Mouse (Mus musculus): ENCODE data around the gene Ttyh3. TPM values are rescaled to one million over a fixed set of nuclear protein-coding genes. Genes with fewer than 3 reads are reported as not detected.

Ttyh3 gene
- total RNA-seq, 2 experiments from 2014 or later = 371 to 388 TPM

GRCm38 (mm10) chr5:140582995-140583731 is 65.7 kb downstream of the Ttyh3 start:
- DNase-seq (ENCODE audit: low spot score in 2 of 2) = no peak

DNA sequence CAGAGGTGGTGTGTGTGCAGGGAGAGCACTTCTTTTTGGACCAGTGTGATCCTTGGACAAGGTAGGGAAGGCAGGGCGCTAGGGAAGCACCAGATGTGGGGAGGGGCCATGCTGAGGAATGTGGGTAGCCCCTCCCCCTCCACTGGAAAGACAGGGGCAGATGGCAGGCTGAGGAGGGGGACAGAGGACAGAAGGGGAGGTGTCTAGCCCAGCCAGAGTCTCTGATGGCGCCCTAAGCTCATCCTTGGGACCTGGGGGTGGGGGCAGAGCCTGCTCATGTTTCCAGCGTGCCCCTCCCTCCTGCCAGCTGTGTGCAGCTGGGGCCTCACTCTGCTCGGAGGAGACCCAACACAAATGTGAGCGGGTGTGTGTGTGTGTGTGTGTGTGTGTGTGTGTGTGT is 67.3 kb downstream of the Ttyh3 start:
- no peak for DNase-seq (ENCODE audit: low spot score in 2 of 2)

DNA sequence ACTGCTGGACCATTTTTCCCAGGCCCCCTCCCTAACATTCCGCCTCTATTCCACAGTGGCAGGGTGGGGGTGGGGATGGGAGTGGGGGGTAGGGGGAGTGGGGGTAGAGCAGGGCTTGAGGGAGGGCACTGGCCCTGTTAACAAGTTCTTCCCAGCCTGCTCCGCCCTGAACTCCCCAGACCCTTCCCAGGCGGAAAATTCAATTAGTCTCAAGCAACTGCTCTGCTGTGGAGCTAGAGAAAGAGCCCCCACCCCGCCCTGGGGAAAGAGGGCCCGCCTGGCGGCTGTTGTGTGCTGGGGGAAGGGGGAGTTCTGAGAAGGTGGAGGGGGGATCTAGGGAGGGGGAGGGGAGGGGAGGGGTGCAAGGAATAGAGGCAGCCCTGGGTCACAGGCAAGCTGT is 69.1 kb downstream of the Ttyh3 start:
- DNase-seq (ENCODE audit: low spot score in 2 of 2) = no peak

GRCm38 (mm10) chr5:140579221-140579620 is 69.6 kb downstream of the Ttyh3 start:
- DNase-seq (ENCODE audit: low spot score in 2 of 2) = no peak

GRCm38 (mm10) chr5:140575381-140575866 is 73.4 kb downstream of the Ttyh3 start:
- DNase-seq (ENCODE audit: low spot score in 2 of 2) = no peak

DNA sequence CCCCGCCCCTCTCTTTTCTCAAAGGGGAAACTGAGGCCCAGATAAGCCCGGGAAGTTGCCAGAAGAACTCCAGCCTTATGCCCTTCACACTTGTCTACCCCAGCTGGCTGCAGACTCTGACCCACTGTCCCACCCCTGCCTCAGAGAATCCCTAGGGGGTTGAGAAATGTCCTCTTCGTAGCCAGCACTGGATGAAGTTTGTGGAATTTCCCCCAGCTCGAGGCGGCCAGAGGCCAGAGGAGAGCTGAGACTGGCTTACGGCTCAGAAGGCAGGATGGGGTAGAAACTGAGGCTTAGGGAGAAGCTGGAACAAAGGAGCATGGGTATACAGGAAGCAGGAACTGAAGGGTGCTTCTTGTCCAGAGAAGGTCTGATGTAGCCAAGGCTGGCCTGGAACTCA is 76.2 kb downstream of the Ttyh3 start:
- DNase-seq (ENCODE audit: low spot score in 2 of 2) = no peak

- peak; percentile 53 to 63 for DNase-seq (ENCODE audit: low spot score in 2 of 2)
Measured at GRCm38 (mm10) chr5:140571673-140572072, 77.2 kb downstream of the Ttyh3 start.

DNA sequence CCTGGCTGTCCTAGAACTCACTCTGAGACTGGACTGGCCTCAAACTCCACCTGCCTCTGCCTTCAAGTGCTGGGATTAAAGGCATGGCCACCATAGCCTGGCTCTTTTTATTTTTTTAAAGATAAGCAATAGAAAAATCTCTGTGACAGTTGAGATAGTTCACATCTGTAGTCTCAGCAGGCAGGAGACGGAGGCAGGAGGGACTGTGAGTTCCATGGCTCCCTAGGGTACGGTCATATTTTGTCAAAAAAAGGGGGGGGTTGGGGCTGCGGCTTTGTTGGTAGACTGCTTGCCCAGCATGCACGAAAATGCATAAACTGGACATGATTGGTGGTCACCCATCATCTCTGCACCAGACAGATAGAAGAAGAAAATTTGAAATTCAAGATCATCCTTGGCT is 77.6 kb downstream of the Ttyh3 start:
- DNase-seq (ENCODE audit: low spot score in 2 of 2) = no peak

Other genes starting within 250 kb of the Ttyh3 start
- 100 to 1,000 TPM; 126 to 128 TPM for gene Eif3b, start 229.7 kb downstream of the Ttyh3 start, total RNA-seq (2021)
- not detected for gene Gm4869, start 203.4 kb downstream of the Ttyh3 start, total RNA-seq (2021)
- 10 to 100 TPM; 17.8 to 21.3 TPM for gene Chst12, start 143.5 kb downstream of the Ttyh3 start, total RNA-seq (2021)
- not detected for gene Grifin, start 84.0 kb downstream of the Ttyh3 start, total RNA-seq (2021)
- 10 to 100 TPM; 29.3 to 38.8 TPM for gene Lfng, start 41.7 kb downstream of the Ttyh3 start, total RNA-seq (2021)
- gene Iqce, start 53.3 kb upstream of the Ttyh3 start, total RNA-seq (2021) = 10 to 100 TPM; 53.7 to 54.5 TPM
- gene Brat1, start 56.0 kb upstream of the Ttyh3 start, total RNA-seq (2021) = 10 to 100 TPM; 27.6 to 28.5 TPM
- gene Amz1, start 75.1 kb upstream of the Ttyh3 start, total RNA-seq (2021) = 10 to 100 TPM; 27.1 to 28.8 TPM
- gene Gna12, start 181.4 kb upstream of the Ttyh3 start, total RNA-seq (2021) = 10 to 100 TPM; 84.6 to 85.9 TPM

Measured in layer of hippocampus, postnatal 10 days (tissue).